Mouse (Mus musculus): ENCODE measurements around the gene Sgms1. TPM values are rescaled to one million over a fixed set of nuclear protein-coding genes. Genes with fewer than 3 reads are reported as not detected.
A peak's percentile ranks its signal among the peaks of the same experiment; 100 is the strongest.

Gene Sgms1
- total RNA-seq, 2 experiments from 2014 or later = 13.2 to 21.0 TPM

DNA sequence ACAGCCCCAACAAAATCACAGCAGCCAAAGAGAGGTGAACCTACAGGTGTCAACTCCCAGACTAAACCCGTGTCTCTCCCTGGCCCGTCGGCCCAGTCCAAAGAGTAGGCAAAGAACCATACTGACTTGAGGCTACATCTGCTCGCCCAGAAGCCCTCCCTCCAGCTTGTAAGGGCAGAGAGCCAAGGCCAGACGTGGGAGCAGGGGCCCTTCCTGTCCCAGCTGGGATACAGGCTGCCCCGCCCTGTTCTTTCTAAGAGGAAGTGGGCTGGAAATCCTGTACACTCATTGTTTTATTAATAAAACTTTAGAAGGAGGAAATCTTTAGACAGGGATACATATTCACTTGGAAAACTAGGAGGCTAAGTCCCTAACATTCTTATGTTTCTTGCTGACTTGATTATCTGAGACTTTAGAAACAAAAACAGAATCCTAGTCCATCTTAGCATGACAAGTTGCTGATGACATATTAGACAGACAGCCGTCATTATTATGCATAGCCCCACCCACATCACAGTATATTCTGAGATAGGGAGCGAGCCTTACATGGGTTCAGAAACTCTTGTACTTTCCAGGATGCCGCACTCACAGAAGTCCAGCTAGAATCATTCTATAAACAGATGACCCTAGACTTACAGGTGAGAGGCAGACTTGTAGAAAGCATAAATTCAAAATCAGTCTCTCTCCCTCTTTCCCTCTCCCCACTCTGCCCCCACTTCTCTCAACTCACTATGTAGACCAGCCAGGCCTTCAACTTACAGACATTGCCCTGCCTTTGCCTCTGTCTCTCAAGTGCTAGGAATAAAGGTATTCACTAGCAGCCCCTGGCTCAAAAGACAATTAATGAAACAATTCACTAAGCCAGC lies 85.3 kb downstream of the Sgms1 start:
- ATAC-seq (replicated peaks; ENCODE audit: poor library complexity, severe bottlenecking) = peak; percentile 98

DNA sequence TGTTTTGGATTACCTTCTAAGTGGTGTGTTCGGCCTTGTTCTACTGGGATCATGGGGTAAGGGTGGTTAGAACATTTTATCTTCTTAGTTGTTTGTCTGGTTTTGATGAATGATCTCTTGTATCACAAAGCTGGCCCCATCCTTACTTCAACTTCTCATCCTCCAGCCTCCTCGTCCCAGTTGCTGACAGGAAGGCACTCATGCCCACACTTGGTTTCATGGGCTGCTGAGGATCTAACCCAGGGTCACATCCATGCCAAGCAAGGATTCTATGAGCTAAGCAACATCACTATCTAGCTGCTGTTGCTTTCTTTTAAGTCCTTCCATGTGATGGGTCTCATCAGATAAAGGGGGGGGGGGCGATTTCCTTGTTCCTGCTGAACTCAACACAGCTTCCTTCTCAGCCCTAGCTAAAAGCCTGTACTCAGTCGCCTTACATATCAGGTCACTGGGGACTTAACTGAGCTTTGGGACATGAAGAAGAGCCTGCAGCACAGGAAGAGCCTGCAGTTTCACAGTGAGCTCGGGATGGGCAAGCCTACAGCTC lies 86.6 kb downstream of the Sgms1 start:
- ATAC-seq (replicated peaks; ENCODE audit: poor library complexity, severe bottlenecking) = no peak

DNA sequence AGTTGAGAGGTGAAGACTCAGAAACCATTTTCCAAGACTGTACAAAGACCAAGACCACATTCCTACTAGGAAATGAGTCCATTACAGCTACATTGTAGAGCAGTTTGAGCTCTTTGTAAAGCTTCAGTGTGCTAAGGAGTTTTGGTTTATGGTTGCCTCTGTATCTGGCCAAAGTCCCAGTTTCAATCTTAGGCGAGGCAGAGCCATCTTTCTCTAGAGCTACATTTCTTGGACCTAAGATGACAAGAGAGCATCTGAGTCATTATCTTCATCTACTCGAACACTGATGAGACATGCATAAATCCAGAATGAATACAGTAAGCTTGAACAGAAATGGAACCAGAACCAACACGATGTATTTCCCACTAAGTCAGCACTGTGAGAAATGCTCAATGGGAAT lies 87.9 kb downstream of the Sgms1 start:
- ATAC-seq (replicated peaks; ENCODE audit: poor library complexity, severe bottlenecking) = no peak

DNA sequence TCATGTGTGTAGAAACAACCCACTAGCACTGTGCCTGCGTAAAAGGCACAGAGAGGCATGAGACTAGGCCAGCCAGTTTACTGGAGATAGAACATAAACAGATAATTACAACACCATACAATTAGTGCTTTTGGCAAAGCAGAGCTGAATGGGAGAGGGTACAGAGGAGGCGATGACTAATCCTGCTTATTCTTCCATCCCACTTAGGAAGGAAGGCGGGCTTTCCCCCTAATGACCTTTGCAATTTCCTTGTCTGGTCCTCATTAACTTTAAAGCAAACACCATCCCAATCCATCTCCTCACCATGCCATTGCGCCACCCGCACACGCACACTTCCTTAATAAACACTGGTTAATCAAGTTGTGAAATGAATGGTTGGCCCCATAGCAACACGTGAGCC lies 91.3 kb downstream of the Sgms1 start:
- ATAC-seq (replicated peaks; ENCODE audit: poor library complexity, severe bottlenecking) = peak; percentile 99

DNA sequence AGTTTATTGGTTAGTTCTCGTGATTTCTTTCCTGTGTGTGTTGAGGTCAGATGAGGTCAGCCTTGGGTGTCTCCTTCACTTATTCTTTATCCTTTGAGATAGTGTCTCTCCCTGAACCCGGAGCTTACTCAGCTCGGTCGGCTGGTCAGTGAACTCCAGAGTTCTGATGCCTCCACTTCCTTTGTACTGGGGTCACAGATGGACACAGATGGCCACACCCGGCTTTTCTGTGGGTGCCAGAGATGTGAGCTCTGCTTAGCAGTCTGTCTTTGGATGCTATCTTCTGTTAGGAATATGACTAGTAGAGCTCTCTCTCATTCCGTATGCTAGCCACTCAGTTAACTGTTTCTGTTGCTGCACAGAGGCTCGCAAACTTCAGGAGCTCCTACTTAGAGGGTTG lies 92.7 kb downstream of the Sgms1 start:
- no peak for ATAC-seq (replicated peaks; ENCODE audit: poor library complexity, severe bottlenecking)

DNA sequence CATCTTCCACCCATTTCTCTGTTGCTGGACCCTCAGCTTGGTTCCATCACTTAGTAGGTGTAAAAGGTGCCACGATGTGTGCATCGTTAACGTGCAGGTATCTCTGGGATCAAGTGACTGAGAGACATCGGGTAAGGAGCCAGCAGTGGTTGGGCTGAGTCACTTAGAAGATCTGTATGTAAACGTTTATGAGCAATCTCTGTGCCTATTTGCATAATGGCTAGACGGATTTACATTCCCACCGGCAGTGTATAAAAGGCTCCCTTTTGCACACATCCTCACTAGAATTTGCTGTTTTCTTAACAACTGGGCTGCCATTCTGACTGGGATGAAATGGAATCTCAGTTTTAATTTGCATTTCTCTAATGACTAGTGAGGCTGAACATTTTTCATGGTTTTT lies 93.9 kb downstream of the Sgms1 start:
- ATAC-seq (replicated peaks; ENCODE audit: poor library complexity, severe bottlenecking) = no peak

DNA sequence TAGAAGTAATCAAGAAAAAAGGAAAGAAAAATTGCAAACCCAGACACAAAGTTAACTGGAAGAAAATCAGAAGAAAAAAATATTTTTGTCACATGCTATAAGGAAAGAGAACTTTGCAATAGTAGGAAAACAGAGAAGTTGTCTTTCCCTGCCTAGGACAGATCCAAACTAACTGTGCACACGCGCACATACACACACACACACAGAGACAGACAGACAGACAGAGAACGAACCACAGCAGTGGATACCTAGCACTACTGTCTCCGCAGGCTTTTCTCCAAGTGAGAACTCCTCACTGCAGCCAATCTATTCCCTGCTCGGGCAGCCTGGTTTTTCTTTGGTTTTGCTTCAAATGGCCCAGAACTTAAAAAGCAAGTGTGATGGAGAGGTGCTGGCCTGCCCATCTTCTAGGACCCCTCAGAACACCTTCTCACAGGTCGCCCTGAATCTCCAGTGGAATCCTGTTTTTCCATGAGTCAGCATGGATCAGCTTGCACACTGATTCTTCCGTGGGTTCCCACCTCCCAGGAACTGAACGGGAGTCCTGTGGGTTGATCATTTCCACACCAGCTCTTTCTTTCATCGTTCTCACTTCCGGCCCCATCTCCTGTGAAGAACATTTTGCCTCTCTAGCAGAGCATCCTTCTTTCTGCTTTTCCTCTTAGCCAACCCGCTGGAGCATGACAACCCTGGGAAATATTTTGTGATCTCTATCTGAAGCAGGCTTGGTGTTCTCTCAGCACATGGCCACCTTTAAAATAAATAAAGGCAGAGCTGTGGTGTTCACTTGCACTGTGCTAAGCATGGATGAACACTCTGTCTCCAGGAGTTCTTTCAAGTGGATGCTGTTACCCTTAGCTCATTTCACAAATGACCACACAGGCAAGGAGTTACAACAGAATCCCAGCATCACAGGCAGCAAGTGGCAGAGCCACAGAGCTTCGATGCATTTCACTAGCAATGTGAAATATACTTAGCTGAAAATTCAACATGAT lies 96.4 kb downstream of the Sgms1 start:
- peak; percentile 46 for ATAC-seq (replicated peaks; ENCODE audit: poor library complexity, severe bottlenecking)

DNA sequence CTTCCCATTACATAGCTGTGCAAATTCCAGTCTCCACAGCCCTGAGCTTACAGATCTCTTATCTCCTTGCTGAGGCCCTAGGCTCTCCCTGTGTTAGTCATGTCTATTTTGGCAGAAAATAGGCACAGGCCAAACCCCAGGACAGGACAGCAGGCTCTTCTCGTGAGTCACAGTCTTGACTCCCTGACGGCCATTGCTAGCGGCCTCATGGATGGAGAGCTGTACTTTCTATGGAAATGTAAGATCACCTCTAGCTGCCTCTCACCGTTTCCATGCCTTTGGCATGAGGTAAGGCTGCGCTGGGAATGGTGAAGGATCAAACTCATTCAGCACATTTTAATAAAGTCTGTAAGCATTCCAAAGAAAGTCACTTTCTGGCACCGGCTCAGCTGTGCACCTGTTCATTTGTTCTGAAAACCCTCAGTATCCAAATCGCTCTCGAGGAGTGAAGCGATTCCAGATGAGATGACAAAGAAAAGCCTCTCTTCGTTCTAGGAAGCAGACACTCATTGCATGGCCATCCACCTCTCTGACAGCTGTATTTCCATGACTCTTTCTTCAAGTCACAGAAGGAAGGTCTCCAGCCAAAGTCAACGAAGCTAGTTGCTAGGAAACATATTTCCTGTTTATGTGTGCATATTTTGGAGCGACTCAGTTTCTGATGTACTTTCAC lies 97.3 kb downstream of the Sgms1 start:
- ATAC-seq (replicated peaks; ENCODE audit: poor library complexity, severe bottlenecking) = peak; percentile 91

DNA sequence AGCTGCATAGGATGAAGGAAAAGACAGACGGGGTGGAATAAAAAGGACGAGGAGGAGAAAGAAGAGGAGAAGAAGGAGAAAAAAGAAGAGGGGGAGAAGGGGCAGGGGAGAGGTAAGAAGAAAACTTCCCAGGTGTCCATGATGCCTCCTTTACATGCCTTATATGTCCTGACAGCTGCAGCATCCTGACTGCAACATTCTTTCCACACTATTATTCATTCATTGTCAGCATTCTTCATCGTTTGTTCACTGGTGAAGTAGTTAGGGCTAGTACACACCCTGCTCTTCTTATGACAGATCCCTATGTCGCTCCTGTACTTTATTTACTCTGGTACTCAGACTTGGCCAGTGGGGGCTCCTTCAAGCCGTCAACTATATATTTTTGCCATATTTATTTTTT lies 98.4 kb downstream of the Sgms1 start:
- ATAC-seq (replicated peaks; ENCODE audit: poor library complexity, severe bottlenecking) = no peak

DNA sequence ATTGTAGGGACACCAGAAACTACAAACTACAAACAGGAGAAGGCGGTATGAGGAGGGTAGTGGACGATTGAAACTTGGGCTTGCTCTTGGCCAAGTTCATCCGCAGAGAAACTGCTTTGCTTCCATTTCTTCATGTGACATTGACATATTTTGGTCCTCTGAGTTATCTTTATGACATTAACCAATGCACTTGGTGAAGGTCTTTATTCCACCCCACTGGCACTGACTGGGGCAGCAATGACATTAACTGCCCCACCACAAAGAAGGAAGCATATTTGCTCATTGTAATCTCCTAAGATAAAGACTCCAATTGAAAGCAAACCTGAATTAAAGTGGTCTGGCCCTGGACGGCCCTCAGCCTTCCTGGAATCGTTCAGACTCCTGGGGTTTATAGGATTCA lies 100.6 kb downstream of the Sgms1 start:
- no peak for ATAC-seq (replicated peaks; ENCODE audit: poor library complexity, severe bottlenecking)

DNA sequence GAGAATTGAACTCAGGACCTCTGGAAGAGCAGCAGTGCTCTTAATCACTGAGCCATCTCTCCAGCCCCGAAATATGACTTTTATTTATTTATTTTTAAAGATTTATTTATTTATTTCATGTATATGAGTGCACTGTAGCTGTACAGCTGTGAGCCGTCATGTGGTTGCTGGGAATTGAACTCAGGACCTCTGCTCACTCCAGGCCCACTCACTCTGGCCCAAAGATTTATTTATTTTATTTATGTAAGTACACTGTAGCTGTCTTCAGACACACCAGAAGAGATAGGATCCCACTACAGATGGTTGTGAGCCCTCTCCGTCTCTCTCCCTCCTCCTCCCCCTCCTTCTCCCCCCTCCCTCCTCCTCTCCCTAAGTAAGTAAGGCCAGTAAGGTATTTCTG lies 101.7 kb downstream of the Sgms1 start:
- no peak for ATAC-seq (replicated peaks; ENCODE audit: poor library complexity, severe bottlenecking)

DNA sequence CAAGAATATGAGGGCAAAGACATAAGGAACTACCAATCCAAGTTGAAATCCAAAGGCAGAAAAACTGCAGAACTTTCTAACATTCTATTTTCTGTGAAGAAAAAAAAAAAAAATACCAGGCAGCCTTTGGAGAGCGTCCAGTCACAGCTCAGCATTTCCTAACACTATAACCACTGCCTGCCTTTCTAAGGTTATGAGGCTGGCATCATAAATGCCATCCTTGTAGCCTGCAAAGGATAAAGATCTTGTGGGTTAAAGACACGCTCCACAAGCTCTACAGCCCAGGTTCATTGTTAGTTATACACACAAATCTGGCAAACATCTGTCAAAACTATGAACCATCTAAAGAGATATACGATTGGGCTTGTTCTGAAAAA lies 104.1 kb downstream of the Sgms1 start:
- no peak for ATAC-seq (replicated peaks; ENCODE audit: poor library complexity, severe bottlenecking)

DNA sequence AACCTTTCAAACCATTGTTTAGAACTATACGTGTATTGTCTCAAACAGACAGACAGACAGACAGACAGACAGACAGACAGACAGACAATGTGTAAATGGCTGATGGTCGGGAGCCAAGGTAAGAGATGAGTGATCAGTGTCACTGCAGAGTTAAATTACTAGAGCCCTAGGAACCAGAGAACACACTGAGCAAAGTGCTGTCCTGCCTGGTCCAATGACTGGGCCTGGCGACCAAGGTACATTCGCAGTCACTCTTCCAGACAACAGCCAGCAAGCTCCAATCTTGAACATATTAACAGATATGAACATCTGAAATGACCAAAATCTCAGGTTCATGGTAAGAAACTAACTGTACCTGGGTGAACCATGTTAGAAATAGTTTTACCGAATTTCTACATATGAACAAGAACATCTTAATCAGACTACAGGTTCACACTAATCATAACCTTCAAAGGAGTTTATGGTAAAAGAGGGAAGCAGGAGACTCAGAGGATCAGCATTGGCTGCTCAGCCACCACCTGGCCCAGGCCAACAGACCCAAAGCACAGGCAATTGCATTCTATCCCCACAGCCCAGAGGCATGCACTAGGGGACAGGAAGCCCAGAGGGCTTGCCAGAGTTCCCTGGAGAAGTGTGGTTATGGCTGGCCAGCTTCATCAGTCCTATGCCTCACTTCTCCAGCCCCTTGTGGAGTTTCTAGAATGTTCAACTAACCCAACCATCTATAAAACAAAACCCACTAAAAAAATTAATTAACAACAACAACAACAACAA lies 104.6 kb downstream of the Sgms1 start:
- ATAC-seq (replicated peaks; ENCODE audit: poor library complexity, severe bottlenecking) = no peak

DNA sequence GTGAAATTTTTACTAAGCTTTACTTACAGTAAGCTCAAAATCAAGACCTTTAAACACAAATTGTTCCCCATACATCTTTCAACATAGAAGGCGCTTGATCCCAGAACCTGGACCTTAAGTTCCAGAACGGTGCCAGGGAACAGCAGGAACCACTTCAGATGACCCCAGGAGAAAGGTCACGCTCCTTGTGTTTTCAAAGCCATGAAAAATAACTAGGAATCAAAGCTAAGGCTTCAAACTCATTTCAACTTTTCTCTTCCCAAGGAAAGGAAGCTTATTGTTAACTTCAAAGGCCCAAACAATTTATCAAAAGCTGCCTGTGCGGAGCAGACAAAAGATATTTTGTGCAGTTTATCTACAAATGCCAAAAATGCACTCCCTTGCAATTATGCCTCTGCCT lies 107.6 kb downstream of the Sgms1 start:
- ATAC-seq (replicated peaks; ENCODE audit: poor library complexity, severe bottlenecking) = no peak

DNA sequence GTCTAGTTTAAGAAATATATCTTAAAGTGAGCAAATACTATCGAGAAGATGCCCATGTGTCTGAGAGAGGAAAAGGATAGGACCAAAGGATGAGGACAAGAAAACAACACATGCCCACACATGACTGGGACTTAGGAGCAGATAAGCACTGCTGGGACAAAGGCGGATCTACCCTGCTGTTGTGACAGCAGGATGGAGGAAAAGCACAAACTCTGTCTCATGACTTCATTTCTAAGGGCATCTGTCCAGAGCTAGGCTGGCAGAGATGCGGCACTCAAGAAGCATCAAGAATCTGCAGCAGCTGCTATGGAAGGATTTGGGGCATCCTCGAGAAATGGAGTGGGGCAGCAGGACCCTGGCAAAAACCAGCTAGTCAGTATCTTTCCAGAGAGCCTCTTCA lies 109.1 kb downstream of the Sgms1 start:
- no peak for ATAC-seq (replicated peaks; ENCODE audit: poor library complexity, severe bottlenecking)

DNA sequence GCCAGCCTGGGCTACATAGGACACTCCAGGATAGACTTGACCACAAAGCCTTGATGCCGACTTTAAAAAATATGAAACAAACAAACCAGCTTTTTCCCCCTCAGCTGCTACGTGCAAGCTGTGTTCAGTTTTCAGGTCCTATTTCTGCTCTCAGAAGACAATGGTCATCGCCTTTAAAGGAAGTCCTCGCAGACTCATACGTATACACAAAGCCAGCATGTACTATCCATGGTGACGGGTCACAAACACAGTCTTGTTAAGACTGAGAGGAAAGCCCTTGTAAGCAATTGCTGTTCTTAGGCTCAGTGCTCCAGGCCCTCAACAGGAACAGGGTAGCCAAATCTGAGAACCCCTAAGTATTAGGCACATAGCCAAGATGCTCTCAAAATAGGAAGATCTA lies 110.1 kb downstream of the Sgms1 start:
- no peak for ATAC-seq (replicated peaks; ENCODE audit: poor library complexity, severe bottlenecking)

DNA sequence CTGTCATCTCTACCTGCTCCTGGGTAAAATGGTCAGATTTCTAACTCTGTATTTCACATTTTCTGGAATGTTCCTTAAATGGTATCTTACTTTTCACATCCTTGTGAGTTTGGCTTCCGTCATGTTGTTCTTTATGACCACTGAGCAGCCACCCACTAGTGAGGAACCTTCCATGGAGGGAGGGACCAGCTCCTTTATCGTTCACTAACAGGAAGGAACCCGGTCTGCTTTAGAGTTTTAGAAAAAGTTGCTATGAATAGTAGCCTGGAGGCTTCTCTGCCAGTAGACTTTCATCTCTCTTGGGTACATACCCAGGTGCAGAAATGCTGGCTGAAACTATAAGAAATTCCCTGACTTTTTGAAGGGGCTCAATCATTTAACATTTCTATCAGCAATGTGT lies 111.6 kb downstream of the Sgms1 start:
- ATAC-seq (replicated peaks; ENCODE audit: poor library complexity, severe bottlenecking) = no peak

DNA sequence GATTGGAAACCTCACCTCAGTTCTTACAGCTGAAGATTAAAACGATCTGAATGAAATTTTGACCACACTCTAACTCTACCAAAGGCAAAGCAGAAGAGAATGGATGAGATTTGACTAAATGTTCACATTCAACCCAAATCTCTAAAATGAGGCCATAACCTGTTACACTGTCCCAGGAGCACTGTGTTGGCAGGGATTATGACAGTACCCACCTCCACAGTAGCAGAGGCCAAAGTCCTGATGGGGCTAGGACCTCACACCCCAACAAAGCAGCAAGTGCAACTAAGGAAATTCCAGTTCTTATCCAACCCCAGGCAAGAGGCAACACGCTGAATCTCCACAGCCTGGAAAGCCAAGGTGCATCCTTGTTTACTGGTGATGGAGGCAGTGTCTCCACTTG lies 112.2 kb downstream of the Sgms1 start:
- no peak for ATAC-seq (replicated peaks; ENCODE audit: poor library complexity, severe bottlenecking)

DNA sequence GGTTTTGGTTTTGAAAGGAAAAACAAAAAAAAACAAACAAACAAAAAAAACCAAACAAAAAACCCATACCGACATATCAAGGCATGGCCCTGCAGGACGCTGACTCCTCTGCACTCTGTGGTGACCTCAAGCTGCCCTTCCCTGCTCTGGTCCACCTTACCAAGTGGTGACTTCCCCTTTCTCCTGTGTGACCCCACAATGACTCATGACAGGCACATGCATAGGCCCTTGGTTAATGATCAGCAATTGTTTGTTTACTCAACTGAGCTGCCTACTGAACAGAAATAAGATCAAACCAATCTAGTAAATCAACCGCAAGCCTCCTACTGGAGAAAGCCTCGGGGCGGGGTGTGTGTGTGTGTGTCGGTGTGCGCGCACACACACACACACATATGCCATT lies 112.7 kb downstream of the Sgms1 start:
- ATAC-seq (replicated peaks; ENCODE audit: poor library complexity, severe bottlenecking) = peak; percentile 86

DNA sequence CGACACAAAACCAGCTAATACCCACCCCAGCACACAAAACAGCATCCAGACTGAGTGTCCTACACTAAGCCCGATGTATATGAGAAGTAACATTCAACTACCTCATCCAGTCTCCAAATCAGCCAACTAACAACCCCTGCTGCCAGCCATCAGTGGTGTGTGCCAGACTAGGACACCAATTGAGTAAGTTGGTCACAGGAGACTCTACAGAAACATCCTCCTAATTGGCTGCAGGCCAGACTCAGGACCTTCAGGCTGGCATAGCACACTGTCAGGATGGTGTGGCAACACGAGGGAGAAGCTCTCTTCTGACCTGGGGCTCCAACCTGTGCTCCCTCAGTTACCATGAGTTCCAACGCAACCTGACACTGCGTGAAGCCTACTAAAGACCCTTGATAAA lies 113.3 kb downstream of the Sgms1 start:
- peak; percentile 28 for ATAC-seq (replicated peaks; ENCODE audit: poor library complexity, severe bottlenecking)

Data from granulocyte monocyte progenitor cell, adult 5-6 weeks (primary cell).